Mouse (Mus musculus): ENCODE results near the gene Zkscan17.

GRCm38 (mm10) chr11:59513556-59513955 lies 13.0 kb downstream of the Zkscan17 start:
- TF ChIP-seq CTCF (conservative IDR thresholded peaks at IDR 0.05 in 1 of 2, IDR thresholded peaks at IDR 0.05 in 1 of 2; ENCODE audit: low read depth in 2 of 2, low read length in 2 of 2) = peak in 1 of 2 experiments; percentile 45; a peak in 2 of 4 replicates
- TF ChIP-seq SMC3 (IDR thresholded peaks at IDR 0.05; ENCODE audit: low read depth, low read length) = no peak
- TF ChIP-seq EP300 (IDR thresholded peaks at IDR 0.05; ENCODE audit: low read length) = no peak
- no peak for TF ChIP-seq KAT2A (IDR thresholded peaks at IDR 0.05; ENCODE audit: insufficient replicate concordance, low read length)
- no peak for TF ChIP-seq ZC3H11A (IDR thresholded peaks at IDR 0.05; ENCODE audit: low read depth, low read length)
- TF ChIP-seq SIN3A (IDR thresholded peaks at IDR 0.05; ENCODE audit: low read length) = no peak
- TF ChIP-seq ELF1 (IDR thresholded peaks at IDR 0.05; ENCODE audit: low read depth, low read length) = no peak
- TF ChIP-seq USF1 (IDR thresholded peaks at IDR 0.05; ENCODE audit: low read depth, low read length) = no peak
